11 mouse cellular contexts compared by ENCODE assay signal in the genomic region with DNA sequence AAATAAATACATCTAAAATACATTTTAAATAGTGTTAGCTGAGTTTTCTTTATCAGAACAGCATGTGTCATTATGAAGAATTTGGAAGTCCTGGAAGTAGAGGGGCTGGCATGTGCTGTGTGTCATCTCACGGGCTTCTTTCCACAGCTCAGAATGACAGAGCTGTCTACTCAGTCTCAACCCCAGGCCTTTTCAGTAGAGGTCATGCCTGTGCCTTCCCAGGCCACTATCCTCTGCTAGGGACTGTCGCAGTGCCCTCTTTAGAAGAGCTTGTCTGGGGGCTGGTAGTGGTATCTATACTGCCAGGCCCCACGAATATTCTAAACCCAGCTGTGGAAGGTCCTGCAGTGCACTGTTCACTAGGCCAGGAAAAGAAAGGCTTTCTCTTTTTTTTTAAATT. TPM values are rescaled to one million over a fixed set of nuclear protein-coding genes. Genes with fewer than 3 reads are reported as not detected.
DNase-seq lines count a peak whose midpoint lies in the region; ATAC-seq and TF ChIP-seq lines count a peak whose summit lies in the region.
"Had no signal": no experiment of that assay in that cellular context is flagged by ENCODE, and none has a peak within 500 bp of the region (broad histone marks: within the 10 kb centered on the region; RNA-seq: fewer than 3 reads in every experiment).

No protein-coding gene starts in this region.

- H3K4me2 ChIP-seq in heart, embryonic 15.5 days = peak overlapping the region; percentile 85
- H3K4me2 ChIP-seq in liver, embryonic 14.5 days (ENCODE audit: low read depth) = peak overlapping the region; percentile 93

- H3K9ac ChIP-seq in heart, embryonic 15.5 days = peak overlapping the region; percentile 95; the same call in 1 of the 2 replicates
- H3K9ac ChIP-seq in liver, embryonic 14.5 days (replicated peaks) = no peak overlapping the region

- 90% methylated on average over 3 of the region's 3 CpGs for WGBS in embryonic facial prominence, embryonic 10.5 days
- 63% methylated on average over 3 of the region's 3 CpGs for WGBS in heart, embryonic 15.5 days
- 69% methylated on average over 3 of the region's 3 CpGs for WGBS in liver, embryonic 14.5 days (ENCODE audit: insufficient replicate concordance)

- no peak for TF ChIP-seq CTCF in left cerebral cortex, adult 2 months (IDR thresholded peaks at IDR 0.05)
- TF ChIP-seq CTCF in liver, embryonic 14.5 days (IDR thresholded peaks at IDR 0.05; ENCODE audit: low read depth) = no peak

- TF ChIP-seq EP300 in liver, embryonic 14.5 days (IDR thresholded peaks at IDR 0.05; ENCODE audit: low read depth) = no peak

- peak overlapping the region; percentile 76 for H3K4me3 ChIP-seq in left cerebral cortex, adult 2 months
- H3K4me3 ChIP-seq in embryonic facial prominence, embryonic 10.5 days = peak overlapping the region; percentile 92
- 0 out of 2 replicates have a peak overlapping the region, but pooled peaks have one; percentile 90 for H3K4me3 ChIP-seq in heart, embryonic 15.5 days
- no peak overlapping the region for H3K4me3 ChIP-seq in liver, embryonic 14.5 days (ENCODE audit: insufficient read depth in 1 of 2, low read depth in 2 of 2, low read length in 2 of 2)

- intact Hi-C loops in left cerebral cortex, adult 2 months (cut with DNase I) = loop anchor here (2.0 to 5.0 kb wide), 4 partner anchors 27 to 111 kb away; no protein-coding TSS in a partner anchor
- intact Hi-C loops in left cerebral cortex, postnatal 25 days (cut with DNase I) = no loop called here

- no peak overlapping the region for H3K27ac ChIP-seq in left cerebral cortex, adult 2 months
- H3K27ac ChIP-seq in embryonic facial prominence, embryonic 10.5 days (replicated peaks) = no peak overlapping the region
- H3K27ac ChIP-seq in heart, embryonic 15.5 days = peak overlapping the region; percentile 86
- H3K27ac ChIP-seq in liver, embryonic 14.5 days = no peak overlapping the region
- H3K27ac ChIP-seq: forebrain, embryonic 15.5 days; kidney, postnatal 0 days; lung, embryonic 15.5 days had no signal

- no peaks in the 10 kb centered on the region for H3K9me3 ChIP-seq in embryonic facial prominence, embryonic 10.5 days
- no peaks in the 10 kb centered on the region for H3K9me3 ChIP-seq in heart, embryonic 15.5 days (replicated peaks)
- no peaks in the 10 kb centered on the region for H3K9me3 ChIP-seq in liver, embryonic 14.5 days (ENCODE audit: control insufficient read depth, low read length)
- H3K9me3 ChIP-seq: forebrain, embryonic 15.5 days; lung, embryonic 15.5 days had no signal

- no peaks in the 10 kb centered on the region for H3K27me3 ChIP-seq in embryonic facial prominence, embryonic 10.5 days (replicated peaks; ENCODE audit: low read depth, poor library complexity, severe bottlenecking)
- no peaks in the 10 kb centered on the region for H3K27me3 ChIP-seq in heart, embryonic 15.5 days
- H3K27me3 ChIP-seq in liver, embryonic 14.5 days (ENCODE audit: control insufficient read depth, insufficient read depth, low read length) = no peaks in the 10 kb centered on the region
- H3K27me3 ChIP-seq: forebrain, embryonic 15.5 days; lung, embryonic 15.5 days had no signal

- H3K36me3 ChIP-seq in embryonic facial prominence, embryonic 10.5 days (replicated peaks) = peaks cover 11% of the 10 kb centered on the region; the same call in 1 of the 2 replicates
- no peaks in the 10 kb centered on the region for H3K36me3 ChIP-seq in heart, embryonic 15.5 days
- H3K36me3 ChIP-seq in liver, embryonic 14.5 days (replicated peaks; ENCODE audit: control insufficient read depth, insufficient read depth, low read depth) = no peaks in the 10 kb centered on the region
- H3K36me3 ChIP-seq: forebrain, embryonic 15.5 days; lung, embryonic 15.5 days had no signal

- peaks cover 26% of the 10 kb centered on the region for H3K4me1 ChIP-seq in embryonic facial prominence, embryonic 10.5 days
- peaks cover 59% of the 10 kb centered on the region for H3K4me1 ChIP-seq in heart, embryonic 15.5 days (replicated peaks)
- peaks cover 14 to 31% of the 10 kb centered on the region in 2 experiments for H3K4me1 ChIP-seq in liver, embryonic 14.5 days (replicated peaks; ENCODE audit: control insufficient read depth in 2 of 2, insufficient read depth in 2 of 2, low read length in 1 of 2)

- DNase-seq in left cerebral cortex, adult 2 months (ENCODE audit: extremely low spot score in 1 of 2, low spot score in 2 of 2) = no peak
- no peak for DNase-seq in left cerebral cortex, postnatal 25 days (ENCODE audit: low spot score in 2 of 2)
- DNase-seq in embryonic facial prominence, embryonic 10.5 days (ENCODE audit: low spot score) = no peak
- DNase-seq in liver, embryonic 14.5 days (ENCODE audit: low read depth in 3 of 3, low spot score in 3 of 3) = no peak
- no peak for DNase-seq in cerebellum, postnatal 4 days (ENCODE audit: low spot score in 2 of 2)
- no peak for DNase-seq in urinary bladder, postnatal 25 days (ENCODE audit: low spot score)
- DNase-seq: cerebellum, postnatal 10 days had no signal

- ATAC-seq in heart, embryonic 15.5 days (replicated peaks; ENCODE audit: insufficient number of reproducible peaks, insufficient read depth, low FRiP score, low read depth) = no peak
- no peak for ATAC-seq in liver, embryonic 14.5 days (ENCODE audit: insufficient read depth)
- ATAC-seq: forebrain, embryonic 15.5 days had no signal

RNA-seq across cellular contexts. Expression of a gene that starts 2.1 kb away (rescaled TPM):
- total RNA-seq in left cerebral cortex, adult 2 months (2021) = 100 to 1,000 TPM; 102 to 108 TPM
- 100 to 1,000 TPM; 110 TPM for total RNA-seq in left cerebral cortex, postnatal 25 days (2021)
- 16.5 and 17.3 TPM in 2 replicates for polyA plus RNA-seq in embryonic facial prominence, embryonic 10.5 days (2016; fragmentation: Nextera tagmentation; extraction: Ambion mirVana)
- polyA plus RNA-seq in heart, embryonic 15.5 days (2015; fragmentation: Nextera tagmentation; extraction: Ambion mirVana) = 11.6 and 15.5 TPM in 2 replicates
- 10.1 and 11.1 TPM in 2 replicates for polyA plus RNA-seq in liver, embryonic 14.5 days (2012; rRNA removed)
- polyA plus RNA-seq in liver, embryonic 14.5 days (2014; fragmentation: Nextera tagmentation; extraction: Ambion mirVana) = 3.9 and 5.5 TPM in 2 replicates

Comparison
In these comparisons a context has a peak if more than half of its experiments do, and no peak if none do; other contexts are left out.
1. H3K4me3 ChIP-seq: peak in left cerebral cortex, adult 2 months (single experiment), embryonic facial prominence, embryonic 10.5 days (single experiment) and heart, embryonic 15.5 days (single experiment); none in liver, embryonic 14.5 days (0 of 2).